Mouse (Mus musculus): ENCODE results near the gene Krtap1-3. TPM values are rescaled to one million over a fixed set of nuclear protein-coding genes. Genes with fewer than 3 reads are reported as not detected.

Gene Krtap1-3
- total RNA-seq, 2 experiments from 2014 or later = not detected

GRCm38 (mm10) chr11:99559366-99559765, 31.8 kb downstream of the Krtap1-3 start, which contains the start of gene Gm11939:
Gm11939 (minus strand) TSS chr11:99559466.
- no peak for DNase-seq (ENCODE audit: low spot score in 2 of 2)

- no peak for DNase-seq (ENCODE audit: low spot score in 2 of 2)
Measured at GRCm38 (mm10) chr11:99557976-99558745, 33.0 kb downstream of the Krtap1-3 start.

GRCm38 (mm10) chr11:99556753-99557152, 34.4 kb downstream of the Krtap1-3 start, which contains the start of gene Krtap3-2:
Krtap3-2 (minus strand) TSS chr11:99556853.
- DNase-seq (ENCODE audit: low spot score in 2 of 2) = no peak

- no peak for DNase-seq (ENCODE audit: low spot score in 2 of 2)
Measured at GRCm38 (mm10) chr11:99556195-99556594, 34.9 kb downstream of the Krtap1-3 start.

GRCm38 (mm10) chr11:99550765-99551164, 40.4 kb downstream of the Krtap1-3 start, which contains the start of gene Krtap3-3:
Krtap3-3 (minus strand) TSS chr11:99550865.
- no peak for DNase-seq (ENCODE audit: low spot score in 2 of 2)

- DNase-seq (ENCODE audit: low spot score in 2 of 2) = no peak
Measured at GRCm38 (mm10) chr11:99547892-99548291, 43.2 kb downstream of the Krtap1-3 start.

Other genes starting within 250 kb of the Krtap1-3 start
- gene Krt27, start 240.2 kb downstream of the Krtap1-3 start, total RNA-seq (2021) = not detected
- under 1 TPM in 1 of 2 experiments, not detected in 1; 0.25 TPM for gene Krt28, start 216.4 kb downstream of the Krtap1-3 start, total RNA-seq (2021)
- gene Krt10, start 202.0 kb downstream of the Krtap1-3 start, total RNA-seq (2021) = 1 to 10 TPM; 4.9 to 9.9 TPM
- gene Krt12, start 169.1 kb downstream of the Krtap1-3 start, total RNA-seq (2021) = not detected
- 1 to 10 TPM; 2.4 to 2.7 TPM for gene Krt20, start 153.2 kb downstream of the Krtap1-3 start, total RNA-seq (2021)
- 1 to 10 TPM in 1 of 2 experiments, under 1 TPM in 1; 0.62 to 3.1 TPM for gene Krt23, start 98.2 kb downstream of the Krtap1-3 start, total RNA-seq (2021)
- not detected for gene Krt39, start 70.0 kb downstream of the Krtap1-3 start, total RNA-seq (2021)
- gene Krt40, start 48.2 kb downstream of the Krtap1-3 start, total RNA-seq (2021) = not detected
- gene Krtap3-3, start 40.5 kb downstream of the Krtap1-3 start, total RNA-seq (2021) = not detected
- not detected for gene Krtap3-2, start 34.5 kb downstream of the Krtap1-3 start, total RNA-seq (2021)
- not detected for gene Gm11939, start 31.9 kb downstream of the Krtap1-3 start, total RNA-seq (2021)
- not detected for gene Krtap3-1, start 24.7 kb downstream of the Krtap1-3 start, total RNA-seq (2021)
- not detected for gene Krtap1-5, start 10.3 kb downstream of the Krtap1-3 start, total RNA-seq (2021)
- gene Krtap1-4, start 7.7 kb downstream of the Krtap1-3 start, total RNA-seq (2021) = not detected
- not detected for gene Krtap9-3, start 6.8 kb upstream of the Krtap1-3 start, total RNA-seq (2021)
- gene Gm11938, start 12.0 kb upstream of the Krtap1-3 start, total RNA-seq (2021) = not detected
- gene Gm11937, start 18.9 kb upstream of the Krtap1-3 start, total RNA-seq (2021) = not detected
- not detected for gene Krtap2-4, start 23.5 kb upstream of the Krtap1-3 start, total RNA-seq (2021)
- not detected for gene Gm11562, start 29.1 kb upstream of the Krtap1-3 start, total RNA-seq (2021)
- gene Krtap4-1, start 36.9 kb upstream of the Krtap1-3 start, total RNA-seq (2021) = not detected
- not detected for gene Krtap4-2, start 43.7 kb upstream of the Krtap1-3 start, total RNA-seq (2021)
- gene Krtap4-7, start 52.8 kb upstream of the Krtap1-3 start, total RNA-seq (2021) = not detected
- gene Gm11555, start 58.9 kb upstream of the Krtap1-3 start, total RNA-seq (2021) = not detected
- gene Gm11563, start 67.6 kb upstream of the Krtap1-3 start, total RNA-seq (2021) = not detected
- not detected for gene Krtap4-6, start 74.6 kb upstream of the Krtap1-3 start, total RNA-seq (2021)
- not detected for gene Gm14190, start 99.4 kb upstream of the Krtap1-3 start, total RNA-seq (2021)
- gene Gm14180, start 143.0 kb upstream of the Krtap1-3 start, total RNA-seq (2021) = not detected
- gene Gm11595, start 181.6 kb upstream of the Krtap1-3 start, total RNA-seq (2021) = not detected
- gene Krtap4-8, start 189.4 kb upstream of the Krtap1-3 start, total RNA-seq (2021) = not detected
- not detected for gene Krtap4-9, start 193.9 kb upstream of the Krtap1-3 start, total RNA-seq (2021)
- not detected for gene Gm11596, start 202.1 kb upstream of the Krtap1-3 start, total RNA-seq (2021)
- gene Gm11569, start 207.6 kb upstream of the Krtap1-3 start, total RNA-seq (2021) = not detected
- gene Gm11554, start 213.1 kb upstream of the Krtap1-3 start, total RNA-seq (2021) = not detected
- gene Krtap4-13, start 218.6 kb upstream of the Krtap1-3 start, total RNA-seq (2021) = not detected
- not detected for gene Gm11564, start 224.3 kb upstream of the Krtap1-3 start, total RNA-seq (2021)
- not detected for gene 2300003K06Rik, start 246.7 kb upstream of the Krtap1-3 start, total RNA-seq (2021)

Data from adrenal gland, postnatal 4 days (tissue).